Mouse (Mus musculus) cerebellum, adult 11 months (tissue): Measurements from ENCODE around the gene Fuca2.
"Not testable (repeated sequence)": the region's sequence is repeated elsewhere in the genome, so short reads cannot be mapped to it uniquely, and the experiment has no call there.

Experiments
- DNase-seq: peaks from one replicate; pipeline ENCODE4 v3.0.0; 2022

The Fuca2 gene

GRCm38 (mm10) chr10:13499331-13499730 is at the start of gene Fuca2:
Gene Fuca2 (plus strand): TSS chr10:13499540.
- no peak for DNase-seq

GRCm38 (mm10) chr10:13451640-13452039 is 47.7 kb upstream of the Fuca2 start:
- no peak for DNase-seq

GRCm38 (mm10) chr10:13453200-13453990 is 45.9 kb upstream of the Fuca2 start:
- DNase-seq = peak; percentile 4

- not testable (repeated sequence) for DNase-seq
Observed at GRCm38 (mm10) chr10:13464295-13464694, 35.0 kb upstream of the Fuca2 start.

GRCm38 (mm10) chr10:13466925-13467324 is 32.4 kb upstream of the Fuca2 start:
- no peak for DNase-seq

- DNase-seq = not testable (repeated sequence)
Observed at GRCm38 (mm10) chr10:13468025-13468529, 31.3 kb upstream of the Fuca2 start.

GRCm38 (mm10) chr10:13470236-13470635 is 29.1 kb upstream of the Fuca2 start:
- no peak for DNase-seq

DNA sequence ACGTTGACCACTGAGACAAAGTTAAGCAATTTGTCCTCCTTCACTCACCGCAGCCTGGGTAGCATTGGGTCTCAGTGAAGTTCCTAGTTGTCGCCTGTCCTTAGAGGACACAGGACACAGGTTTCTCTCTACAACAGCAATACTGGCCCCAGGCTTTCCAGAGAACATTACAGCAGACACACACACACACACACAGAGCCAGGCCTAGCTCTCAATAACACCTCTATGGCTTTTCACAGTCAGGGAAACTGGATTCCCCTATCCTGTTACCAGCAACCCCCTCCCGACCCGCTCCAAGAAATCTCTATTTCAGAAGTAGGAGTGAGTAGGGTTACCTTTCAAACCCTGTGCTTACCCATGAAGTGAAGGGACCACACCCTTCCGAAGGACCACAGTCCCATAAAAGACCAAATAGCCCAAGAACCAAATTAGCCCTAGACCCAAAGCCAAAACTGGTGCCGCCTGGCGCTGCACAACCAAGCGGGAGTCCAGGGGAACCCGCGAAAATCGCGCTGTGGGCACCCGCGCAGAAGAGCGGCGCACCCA is 26.0 kb upstream of the Fuca2 start:
- no peak for DNase-seq

DNA sequence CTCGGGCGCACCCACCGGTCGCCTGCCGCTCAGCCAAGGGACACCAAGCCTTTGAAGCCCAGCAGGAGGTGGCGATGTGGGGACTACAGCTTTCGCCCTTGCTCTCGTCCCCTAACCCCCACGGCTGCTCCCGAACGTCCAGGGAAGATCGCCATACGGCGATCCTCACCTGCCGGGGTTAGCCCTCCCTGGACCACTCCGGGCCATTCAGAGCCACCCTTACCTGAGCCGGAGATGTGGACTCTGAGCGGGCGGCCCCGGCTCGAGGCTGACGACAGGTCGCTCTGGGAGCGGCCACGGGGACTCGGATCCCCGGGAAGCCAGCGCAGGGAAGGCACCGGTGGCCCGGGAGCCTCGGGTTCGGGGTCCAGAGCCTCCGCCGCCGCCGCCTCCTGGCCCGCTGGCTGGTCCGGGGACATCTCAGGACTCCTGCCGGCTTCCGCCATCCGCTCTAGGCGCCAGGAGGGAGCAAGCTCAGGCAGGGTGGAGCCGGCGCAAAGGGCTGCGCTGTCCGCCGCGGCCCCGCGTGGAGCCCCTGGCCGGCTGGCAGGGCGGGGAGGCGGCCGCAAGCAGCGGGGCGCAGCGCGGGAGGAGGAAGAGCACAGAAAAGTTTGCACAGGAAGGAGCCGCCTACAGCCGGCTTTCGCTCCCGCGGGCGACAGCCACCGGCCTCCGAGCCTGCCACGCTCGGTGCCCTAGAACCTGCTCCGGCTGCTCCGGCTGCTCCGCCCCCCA is 25.3 kb upstream of the Fuca2 start, which contains the start of gene Phactr2:
TSS of gene Phactr2 (minus strand) at position 580 of the 735 bp plus-strand sequence.
- peak; percentile 5 for DNase-seq

DNA sequence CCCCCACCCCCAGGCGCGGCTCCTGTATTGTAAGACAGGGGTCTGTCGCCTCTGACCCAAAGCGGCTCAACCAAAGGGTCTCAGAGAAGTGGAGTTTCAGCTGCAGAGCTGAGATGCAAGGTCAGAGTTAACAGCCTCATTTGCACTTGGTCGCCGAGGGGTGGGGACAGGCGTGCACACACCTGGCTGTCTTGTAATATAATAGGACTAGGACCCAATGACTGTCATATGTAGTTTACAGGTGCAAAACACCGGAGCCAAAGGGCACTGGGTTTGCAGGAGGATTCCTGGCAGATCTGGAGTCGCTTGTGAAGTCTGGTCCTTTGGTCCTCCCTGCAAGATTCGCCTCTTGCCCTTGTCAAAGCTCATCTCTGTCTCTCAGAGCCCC is 24.8 kb upstream of the Fuca2 start:
- DNase-seq = no peak

GRCm38 (mm10) chr10:13475121-13475520 is 24.2 kb upstream of the Fuca2 start:
- no peak for DNase-seq

- no peak for DNase-seq
Observed at GRCm38 (mm10) chr10:13479341-13479740, 20.0 kb upstream of the Fuca2 start.

- DNase-seq = no peak
Observed at GRCm38 (mm10) chr10:13485958-13486357, 13.4 kb upstream of the Fuca2 start.

- DNase-seq = no peak
Observed at GRCm38 (mm10) chr10:13489671-13490070, 9.7 kb upstream of the Fuca2 start.

- DNase-seq = no peak
Observed at GRCm38 (mm10) chr10:13493978-13494686, 5.2 kb upstream of the Fuca2 start.

GRCm38 (mm10) chr10:13496315-13496714 is 3.0 kb upstream of the Fuca2 start:
- DNase-seq = no peak

DNA sequence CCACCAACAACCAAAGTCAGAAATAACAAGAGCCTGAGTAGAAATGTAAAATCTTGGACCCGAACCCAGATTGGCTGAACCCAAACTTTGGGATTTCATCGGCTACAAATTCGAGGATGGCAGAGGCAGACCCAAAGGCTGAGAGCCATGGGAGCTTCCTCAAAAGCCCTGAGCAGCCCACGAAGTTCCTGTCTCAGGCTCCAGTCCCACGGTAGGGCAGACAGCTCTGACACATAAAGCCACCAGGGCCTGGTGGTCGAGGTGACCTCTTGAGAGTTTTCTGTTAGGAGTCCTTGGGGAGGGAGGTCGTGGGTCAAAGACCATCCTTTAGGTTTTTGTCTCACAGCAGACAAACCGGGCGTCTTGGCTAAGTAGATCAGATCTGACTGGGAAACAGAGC is 1.1 kb downstream of the Fuca2 start:
- DNase-seq = no peak

DNA sequence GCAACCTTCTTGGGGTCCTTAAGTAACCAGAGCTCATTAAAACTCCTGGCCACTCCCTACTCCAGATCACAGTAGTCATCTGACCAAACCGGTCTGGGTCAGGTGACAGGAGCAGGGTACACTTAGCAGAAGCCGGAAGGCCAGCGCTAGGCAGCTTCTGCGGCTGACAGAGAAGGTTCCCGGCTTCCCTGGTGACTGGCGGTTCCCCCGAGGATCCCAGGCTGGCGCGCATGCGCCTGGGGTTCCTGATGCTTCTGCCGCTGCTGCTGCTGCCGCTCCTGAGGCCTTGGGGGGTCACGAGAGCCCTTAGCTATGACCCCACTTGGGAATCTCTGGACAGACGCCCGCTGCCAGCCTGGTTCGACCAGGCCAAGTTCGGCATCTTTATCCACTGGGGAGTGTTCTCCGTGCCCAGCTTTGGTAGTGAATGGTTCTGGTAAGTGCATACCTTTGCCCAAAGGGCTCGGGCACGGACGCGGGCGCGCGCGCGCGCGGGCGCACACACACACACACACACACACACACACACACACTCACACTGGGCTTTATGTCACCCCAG is 1.7 kb downstream of the Fuca2 start:
- peak; percentile 81 for DNase-seq

- not testable (repeated sequence) for DNase-seq
Observed at GRCm38 (mm10) chr10:13501533-13501932, 2.2 kb downstream of the Fuca2 start.

DNA sequence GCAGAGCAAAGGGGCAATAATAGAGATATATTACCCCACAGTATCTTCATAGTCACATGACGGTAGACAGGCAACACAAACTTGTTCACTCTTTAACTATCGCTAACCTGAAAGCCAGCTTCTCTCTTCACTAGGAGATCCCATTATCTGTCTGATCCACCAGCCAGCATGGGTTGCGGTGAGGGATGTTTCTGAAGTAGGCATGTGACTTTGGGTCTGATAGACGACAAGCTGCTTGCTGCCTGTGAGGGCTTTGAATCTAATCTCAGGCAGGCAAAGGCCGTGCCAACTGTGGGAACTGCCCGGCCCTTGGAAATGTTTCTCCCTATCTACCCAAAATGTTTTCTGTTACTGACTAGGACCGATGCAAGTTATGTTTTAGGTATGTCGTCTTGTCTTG is 3.0 kb downstream of the Fuca2 start:
- no peak for DNase-seq

GRCm38 (mm10) chr10:13521857-13522256 is 22.5 kb downstream of the Fuca2 start:
- DNase-seq = no peak

- DNase-seq = no peak
Observed at GRCm38 (mm10) chr10:13528155-13528554, 28.8 kb downstream of the Fuca2 start.

DNA sequence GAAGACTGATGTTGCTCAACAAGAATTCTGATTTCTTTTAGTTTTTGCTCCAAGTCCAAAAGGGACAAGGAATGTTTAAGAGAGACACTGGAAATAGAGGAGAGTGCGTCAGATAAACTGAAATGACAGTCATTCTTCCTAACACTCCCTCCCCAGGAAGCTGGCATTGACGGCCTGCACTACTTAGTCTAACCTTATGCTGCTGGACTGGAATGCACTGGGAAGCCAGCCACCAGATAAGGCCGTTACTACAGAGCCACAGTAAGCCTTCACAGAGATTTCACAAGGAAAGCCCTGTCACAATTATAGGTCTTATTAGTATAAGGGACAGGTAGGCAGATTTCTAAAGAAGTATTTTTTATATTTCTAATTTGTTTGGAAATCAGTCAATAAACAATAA is 35.4 kb downstream of the Fuca2 start:
- DNase-seq = no peak
